Mouse (Mus musculus): ENCODE measurements around the gene B3gnt2. TPM values are rescaled to one million over a fixed set of nuclear protein-coding genes. Genes with fewer than 3 reads are reported as not detected.

Gene B3gnt2
- polyA plus RNA-seq, 1 experiment from 2014 or later: 2.7 TPM

GRCm38 (mm10) chr11:22851416-22851815 lies 9.3 kb downstream of the B3gnt2 start:
- Histone ChIP-seq H3K9me3 (replicated peaks; ENCODE audit: control insufficient read depth, low read length) (no peaks in the 10 kb centered on the region), H3K4me1 (ENCODE audit: control insufficient read depth, insufficient read depth, low read length) (no peaks in the 10 kb centered on the region), H3K27ac (replicated peaks; ENCODE audit: low read depth, low read length) (no peak overlapping the region), H3K4me2 (ENCODE audit: low read depth, low read length) (no peak overlapping the region), H3K27me3 (ENCODE audit: control insufficient read depth, insufficient read depth, low read length) (no peaks in the 10 kb centered on the region), H3K36me3 (replicated peaks; ENCODE audit: control insufficient read depth, insufficient read depth, low read depth, low read length) (no peaks in the 10 kb centered on the region), H3K9ac (replicated peaks; ENCODE audit: low read length) (no peak overlapping the region), H3K4me3 (ENCODE audit: low read depth, low read length) (no peak overlapping the region)
- ATAC-seq (replicated peaks; ENCODE audit: insufficient number of reproducible peaks, low FRiP score, low TSS enrichment, low read depth) (no peak), DNase-seq (ENCODE audit: low spot score) (no peak)
- WGBS: 43% methylated on average over 4 of the region's 4 CpGs

- no peak for DNase-seq (ENCODE audit: low spot score)
- Histone ChIP-seq H3K4me2 (ENCODE audit: low read depth, low read length) (no peak overlapping the region), H3K27ac (replicated peaks; ENCODE audit: low read depth, low read length) (no peak overlapping the region), H3K27me3 (ENCODE audit: control insufficient read depth, insufficient read depth, low read length) (no peaks in the 10 kb centered on the region), H3K4me3 (ENCODE audit: low read depth, low read length) (no peak overlapping the region), H3K9ac (replicated peaks; ENCODE audit: low read length) (no peak overlapping the region), H3K9me3 (replicated peaks; ENCODE audit: control insufficient read depth, low read length) (no peaks in the 10 kb centered on the region), H3K4me1 (ENCODE audit: control insufficient read depth, insufficient read depth, low read length) (no peaks in the 10 kb centered on the region), H3K36me3 (replicated peaks; ENCODE audit: control insufficient read depth, insufficient read depth, low read depth, low read length) (no peaks in the 10 kb centered on the region)
- no peak for ATAC-seq (replicated peaks; ENCODE audit: insufficient number of reproducible peaks, low FRiP score, low TSS enrichment, low read depth)
- 85% methylated on average over 4 of the region's 4 CpGs for WGBS
Measured at GRCm38 (mm10) chr11:22850077-22850476, 10.7 kb downstream of the B3gnt2 start.

- no peaks in the 10 kb centered on the region for H3K27me3 ChIP-seq (ENCODE audit: control insufficient read depth, insufficient read depth, low read length)
- no peak for ATAC-seq (replicated peaks; ENCODE audit: insufficient number of reproducible peaks, low FRiP score, low TSS enrichment, low read depth)
- H3K4me1 ChIP-seq (ENCODE audit: control insufficient read depth, insufficient read depth, low read length): no peaks in the 10 kb centered on the region
- H3K27ac ChIP-seq (replicated peaks; ENCODE audit: low read depth, low read length): no peak overlapping the region
- no peaks in the 10 kb centered on the region for H3K36me3 ChIP-seq (replicated peaks; ENCODE audit: control insufficient read depth, insufficient read depth, low read depth, low read length)
- H3K4me3 ChIP-seq (ENCODE audit: low read depth, low read length): no peak overlapping the region
- no peak overlapping the region for H3K4me2 ChIP-seq (ENCODE audit: low read depth, low read length)
- no peak overlapping the region for H3K9ac ChIP-seq (replicated peaks; ENCODE audit: low read length)
- H3K9me3 ChIP-seq (replicated peaks; ENCODE audit: control insufficient read depth, low read length): no peaks in the 10 kb centered on the region
- DNase-seq (ENCODE audit: low spot score): no peak
- 92% methylated on average over 5 of the region's 5 CpGs for WGBS
Measured at GRCm38 (mm10) chr11:22848649-22849195, 12.0 kb downstream of the B3gnt2 start.

GRCm38 (mm10) chr11:22847732-22848648 lies 12.8 kb downstream of the B3gnt2 start:
- ATAC-seq (replicated peaks; ENCODE audit: insufficient number of reproducible peaks, low FRiP score, low TSS enrichment, low read depth) (no peak), DNase-seq (ENCODE audit: low spot score) (no peak)
- 72% methylated on average over 8 of the region's 8 CpGs for WGBS
- Histone ChIP-seq H3K9ac (replicated peaks; ENCODE audit: low read length) (no peak overlapping the region), H3K4me3 (ENCODE audit: low read depth, low read length) (no peak overlapping the region), H3K36me3 (replicated peaks; ENCODE audit: control insufficient read depth, insufficient read depth, low read depth, low read length) (no peaks in the 10 kb centered on the region), H3K4me2 (ENCODE audit: low read depth, low read length) (no peak overlapping the region), H3K27me3 (ENCODE audit: control insufficient read depth, insufficient read depth, low read length) (no peaks in the 10 kb centered on the region), H3K27ac (replicated peaks; ENCODE audit: low read depth, low read length) (no peak overlapping the region), H3K9me3 (replicated peaks; ENCODE audit: control insufficient read depth, low read length) (no peaks in the 10 kb centered on the region), H3K4me1 (ENCODE audit: control insufficient read depth, insufficient read depth, low read length) (no peaks in the 10 kb centered on the region)

GRCm38 (mm10) chr11:22846960-22847731 lies 13.6 kb downstream of the B3gnt2 start:
- 67% methylated on average over 8 of the region's 8 CpGs for WGBS
- DNase-seq (ENCODE audit: low spot score) (no peak), ATAC-seq (replicated peaks; ENCODE audit: insufficient number of reproducible peaks, low FRiP score, low TSS enrichment, low read depth) (no peak)
- Histone ChIP-seq H3K9me3 (replicated peaks; ENCODE audit: control insufficient read depth, low read length) (no peaks in the 10 kb centered on the region), H3K4me2 (ENCODE audit: low read depth, low read length) (no peak overlapping the region), H3K4me3 (ENCODE audit: low read depth, low read length) (no peak overlapping the region), H3K4me1 (ENCODE audit: control insufficient read depth, insufficient read depth, low read length) (no peaks in the 10 kb centered on the region), H3K9ac (replicated peaks; ENCODE audit: low read length) (no peak overlapping the region), H3K27ac (replicated peaks; ENCODE audit: low read depth, low read length) (no peak overlapping the region), H3K27me3 (ENCODE audit: control insufficient read depth, insufficient read depth, low read length) (no peaks in the 10 kb centered on the region), H3K36me3 (replicated peaks; ENCODE audit: control insufficient read depth, insufficient read depth, low read depth, low read length) (no peaks in the 10 kb centered on the region)

GRCm38 (mm10) chr11:22846093-22846835 lies 14.5 kb downstream of the B3gnt2 start:
- ATAC-seq (replicated peaks; ENCODE audit: insufficient number of reproducible peaks, low FRiP score, low TSS enrichment, low read depth) (no peak), DNase-seq (ENCODE audit: low spot score) (no peak)
- H3K27me3 ChIP-seq (ENCODE audit: control insufficient read depth, insufficient read depth, low read length): no peaks in the 10 kb centered on the region
- no peaks in the 10 kb centered on the region for H3K36me3 ChIP-seq (replicated peaks; ENCODE audit: control insufficient read depth, insufficient read depth, low read depth, low read length)
- H3K4me2 ChIP-seq (ENCODE audit: low read depth, low read length): no peak overlapping the region
- no peaks in the 10 kb centered on the region for H3K4me1 ChIP-seq (ENCODE audit: control insufficient read depth, insufficient read depth, low read length)
- H3K27ac ChIP-seq (replicated peaks; ENCODE audit: low read depth, low read length): no peak overlapping the region
- H3K9ac ChIP-seq (replicated peaks; ENCODE audit: low read length): no peak overlapping the region
- no peak overlapping the region for H3K4me3 ChIP-seq (ENCODE audit: low read depth, low read length)
- WGBS: 57% methylated on average over 6 of the region's 6 CpGs
- no peaks in the 10 kb centered on the region for H3K9me3 ChIP-seq (replicated peaks; ENCODE audit: control insufficient read depth, low read length)

- DNase-seq (ENCODE audit: low spot score) (no peak), ATAC-seq (replicated peaks; ENCODE audit: insufficient number of reproducible peaks, low FRiP score, low TSS enrichment, low read depth) (no peak)
- H3K4me2 ChIP-seq (ENCODE audit: low read depth, low read length): no peak overlapping the region
- no peaks in the 10 kb centered on the region for H3K36me3 ChIP-seq (replicated peaks; ENCODE audit: control insufficient read depth, insufficient read depth, low read depth, low read length)
- 76% methylated on average over 4 of the region's 4 CpGs for WGBS
- no peak overlapping the region for H3K4me3 ChIP-seq (ENCODE audit: low read depth, low read length)
- H3K9ac ChIP-seq (replicated peaks; ENCODE audit: low read length): no peak overlapping the region
- no peaks in the 10 kb centered on the region for H3K4me1 ChIP-seq (ENCODE audit: control insufficient read depth, insufficient read depth, low read length)
- no peak overlapping the region for H3K27ac ChIP-seq (replicated peaks; ENCODE audit: low read depth, low read length)
- H3K9me3 ChIP-seq (replicated peaks; ENCODE audit: control insufficient read depth, low read length): no peaks in the 10 kb centered on the region
- H3K27me3 ChIP-seq (ENCODE audit: control insufficient read depth, insufficient read depth, low read length): no peaks in the 10 kb centered on the region
Measured at GRCm38 (mm10) chr11:22844754-22845718, 15.7 kb downstream of the B3gnt2 start.

All from embryonic facial prominence, embryonic 11.5 days (tissue).